Mouse (Mus musculus) liver, postnatal 0 days (tissue): ENCODE measurements at regions not wholly inside any gene's neighbourhood (a gene's known extent, or its start where the extent isn't known, plus 50 kb on each side); places are given as distances from the start of the nearest gene placed in this dataset.

Source experiments
- ATAC-seq: fragments of 200-750 bp; cut with Nextera tagmentation; 2 replicates; pipeline ENCODE4 v1.8.0; 2017; ENCODE audit warnings: mild to moderate bottlenecking, moderate library complexity
- DNase-seq: peaks from one replicate; pipeline ENCODE4 v3.0.0-alpha.2; 2016
- H3K27ac ChIP-seq: fragments of 300-500 bp; sonication (generic); 2 replicates; pipeline ENCODE4 v1.5.1; 2014; ENCODE audit warnings: antibody characterized with exemption, moderate library complexity, mild to moderate bottlenecking, low read depth
- H3K27me3 ChIP-seq: fragments of 300-500 bp; sonication (generic); 2 replicates; pipeline ENCODE4 v1.6.1; 2014; ENCODE audit warnings: low read length, control low read depth, mixed read lengths; ENCODE audit not compliant: insufficient read depth
- H3K36me3 ChIP-seq: fragments of 300-500 bp; sonication (generic); replicated peaks from 2 replicates; pipeline ENCODE4 v1.6.1; 2014; ENCODE audit warnings: mild to moderate bottlenecking, control low read depth, low read length, moderate library complexity, mixed read lengths; ENCODE audit not compliant: insufficient read depth
- H3K4me1 ChIP-seq: fragments of 300-500 bp; sonication (generic); 2 replicates; pipeline ENCODE4 v1.6.1; 2014; ENCODE audit warnings: antibody characterized with exemption, mild to moderate bottlenecking, control low read depth; ENCODE audit not compliant: insufficient read depth
- H3K4me2 ChIP-seq: fragments of 300-500 bp; sonication (generic); 2 replicates; pipeline ENCODE4 v1.6.1; 2014; ENCODE audit warnings: low read depth, mild to moderate bottlenecking, low read length, moderate library complexity, mixed read lengths
- H3K4me3 ChIP-seq: fragments of 300-500 bp; sonication (generic); 2 replicates; pipeline ENCODE4 v1.5.1; 2014; ENCODE audit warnings: low read depth, low read length
- H3K9ac ChIP-seq: fragments of 300-500 bp; sonication (generic); replicated peaks from 2 replicates; pipeline ENCODE4 v1.6.1; 2014; ENCODE audit warnings: mild to moderate bottlenecking, moderate library complexity
- H3K9me3 ChIP-seq: fragments of 300-500 bp; sonication (generic); 2 replicates; pipeline ENCODE4 v1.6.1; 2016; ENCODE audit warnings: mild to moderate bottlenecking, control low read depth, low read length, mixed read lengths
- CTCF ChIP-seq: sonication (generic); IDR thresholded peaks from 2 replicates; pipeline ENCODE4 v1.5.1; 2016; ENCODE audit warnings: antibody characterized with exemption, low read depth
- EP300 ChIP-seq: IDR thresholded peaks from 2 replicates; pipeline ENCODE4 v1.6.1; 2016; ENCODE audit warnings: antibody characterized with exemption, low read depth, mild to moderate bottlenecking
- WGBS: fragments of 180-500 bp; shearing (Covaris S2); extraction: QIAGEN DNeasy Blood & Tissue Kit; methylation state at CpG from one replicate; pipeline ENCODE4 v1.1.7; 2014; ENCODE audit not compliant: insufficient replicate concordance; 5-methylcytosine and 5-hydroxymethylcytosine counted together

GRCm38 (mm10) chr1:81548906-81549305 lies 472.2 kb downstream of the Nyap2 start:
- no peak for DNase-seq
- no peak overlapping the region for H3K4me2 ChIP-seq
- TF ChIP-seq CTCF = no peak
- TF ChIP-seq EP300 = no peak
- no peak for ATAC-seq
- H3K9ac ChIP-seq = no peak overlapping the region
- no peaks in the 10 kb centered on the region for H3K27me3 ChIP-seq
- H3K9me3 ChIP-seq = no peaks in the 10 kb centered on the region
- 61% methylated on average over 2 of the region's 2 CpGs for WGBS
- H3K36me3 ChIP-seq = no peaks in the 10 kb centered on the region
- H3K27ac ChIP-seq = no peak overlapping the region
- no peak overlapping the region for H3K4me3 ChIP-seq
- H3K4me1 ChIP-seq = no peaks in the 10 kb centered on the region

GRCm38 (mm10) chr1:81549706-81550105 lies 473.0 kb downstream of the Nyap2 start:
- H3K9me3 ChIP-seq = no peaks in the 10 kb centered on the region
- no peak overlapping the region for H3K27ac ChIP-seq
- no peaks in the 10 kb centered on the region for H3K27me3 ChIP-seq
- ATAC-seq (no peak), DNase-seq (no peak)
- no peak overlapping the region for H3K9ac ChIP-seq
- H3K4me2 ChIP-seq = no peak overlapping the region
- H3K4me3 ChIP-seq = no peak overlapping the region
- no peak for TF ChIP-seq EP300
- no peak for TF ChIP-seq CTCF
- WGBS = 73% methylated on average over 5 of the region's 5 CpGs
- no peaks in the 10 kb centered on the region for H3K4me1 ChIP-seq
- no peaks in the 10 kb centered on the region for H3K36me3 ChIP-seq

- Histone ChIP-seq H3K27me3 (no peaks in the 10 kb centered on the region), H3K4me3 (no peak overlapping the region), H3K9me3 (no peaks in the 10 kb centered on the region), H3K4me1 (no peaks in the 10 kb centered on the region), H3K9ac (no peak overlapping the region), H3K4me2 (no peak overlapping the region), H3K36me3 (no peaks in the 10 kb centered on the region), H3K27ac (no peak overlapping the region)
- DNase-seq = no peak
- ATAC-seq = no peak
- no peak for TF ChIP-seq CTCF
- TF ChIP-seq EP300 = no peak
- 73% methylated on average over 3 of the region's 3 CpGs for WGBS
Observed at GRCm38 (mm10) chr1:81552731-81553130, 476.0 kb downstream of the Nyap2 start.

- Histone ChIP-seq H3K27ac (no peak overlapping the region), H3K4me1 (no peaks in the 10 kb centered on the region), H3K36me3 (no peaks in the 10 kb centered on the region), H3K27me3 (no peaks in the 10 kb centered on the region), H3K9ac (no peak overlapping the region), H3K4me3 (no peak overlapping the region), H3K9me3 (no peaks in the 10 kb centered on the region), H3K4me2 (no peak overlapping the region)
- DNase-seq (no peak), ATAC-seq (no peak)
- TF ChIP-seq CTCF = no peak
- no peak for TF ChIP-seq EP300
- 65% methylated on average over 8 of the region's 8 CpGs for WGBS
Observed at GRCm38 (mm10) chr1:81576965-81577664, 500.4 kb downstream of the Nyap2 start.

GRCm38 (mm10) chr1:81577665-81578201 lies 501.0 kb downstream of the Nyap2 start:
- WGBS = 53% methylated on average over 9 of the region's 9 CpGs
- Histone ChIP-seq H3K36me3 (no peaks in the 10 kb centered on the region), H3K4me1 (no peaks in the 10 kb centered on the region), H3K27ac (no peak overlapping the region), H3K9me3 (no peaks in the 10 kb centered on the region), H3K4me2 (no peak overlapping the region), H3K4me3 (no peak overlapping the region), H3K9ac (no peak overlapping the region), H3K27me3 (no peaks in the 10 kb centered on the region)
- DNase-seq = no peak
- ATAC-seq = no peak
- no peak for TF ChIP-seq CTCF
- TF ChIP-seq EP300 = no peak

- WGBS = 73% methylated on average over 4 of the region's 4 CpGs
Observed at GRCm38 (mm10) chr1:81581208-81581607, 504.5 kb downstream of the Nyap2 start.

More at GRCm38 (mm10) chr1:81581208-81581607, 504.5 kb downstream of the Nyap2 start:
- H3K9me3 ChIP-seq = no peaks in the 10 kb centered on the region
- H3K4me1 ChIP-seq = no peaks in the 10 kb centered on the region
- H3K4me2 ChIP-seq = no peak overlapping the region
- DNase-seq (no peak), ATAC-seq (no peak)
- no peak overlapping the region for H3K27ac ChIP-seq
- H3K27me3 ChIP-seq = no peaks in the 10 kb centered on the region
- H3K4me3 ChIP-seq = no peak overlapping the region
- no peaks in the 10 kb centered on the region for H3K36me3 ChIP-seq
- TF ChIP-seq CTCF = no peak
- TF ChIP-seq EP300 = no peak
- no peak overlapping the region for H3K9ac ChIP-seq
